Mouse (Mus musculus): Measurements from ENCODE around the gene Ptpn1. TPM values are rescaled to one million over a fixed set of nuclear protein-coding genes. Genes with fewer than 3 reads are reported as not detected.
A peak's percentile ranks its signal among the peaks of the same experiment; 100 is the strongest.

Ptpn1 gene
- polyA plus RNA-seq, 2 experiments, result 10.0 to 24.3 TPM

DNA sequence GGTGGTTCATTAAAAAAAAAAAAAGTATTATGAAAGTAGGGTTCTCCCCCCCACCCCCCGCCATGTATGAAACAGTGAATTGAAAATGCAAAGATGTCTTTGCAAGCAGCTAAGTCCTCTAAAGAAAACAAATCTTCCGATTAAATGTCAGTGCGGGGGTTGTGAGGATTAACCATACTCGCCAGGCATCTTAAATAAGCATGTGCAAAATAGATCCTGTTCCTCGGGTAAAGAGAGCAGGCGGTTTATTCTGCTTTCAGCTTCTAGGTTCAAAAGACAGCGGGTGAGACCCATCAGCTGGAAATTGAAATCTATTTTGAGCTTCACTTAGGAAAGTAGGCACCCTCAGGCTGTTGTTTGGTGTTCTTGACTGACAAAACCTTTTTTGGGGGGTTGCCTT is 1.5 kb downstream of the Ptpn1 start:
- Histone ChIP-seq H3K9me3 (ENCODE audit: control insufficient read depth, low read length) (no peaks in the 10 kb centered on the region), H3K9ac (replicated peaks) (peak overlapping the region; percentile 93), H3K4me2 (ENCODE audit: low read depth) (peak overlapping the region; percentile 94), H3K4me1 (replicated peaks; ENCODE audit: control insufficient read depth in 2 of 2, insufficient read depth in 2 of 2, low read length in 1 of 2) (peaks cover 8 to 16% of the 10 kb centered on the region in 2 experiments), H3K36me3 (replicated peaks; ENCODE audit: control insufficient read depth, insufficient read depth, low read depth) (no peaks in the 10 kb centered on the region), H3K27me3 (ENCODE audit: control insufficient read depth, insufficient read depth, low read length) (no peaks in the 10 kb centered on the region), H3K4me3 (ENCODE audit: insufficient read depth in 1 of 2, low read depth in 2 of 2, low read length in 2 of 2) (peak overlapping the region; percentile 76 to 94; a peak in 3 of 4 replicates), H3K27ac (no peak overlapping the region)
- ATAC-seq (ENCODE audit: insufficient read depth), result no peak
- TF ChIP-seq CTCF (IDR thresholded peaks at IDR 0.05; ENCODE audit: low read depth) (no peak), EP300 (IDR thresholded peaks at IDR 0.05; ENCODE audit: low read depth) (no peak)
- DNase-seq (ENCODE audit: low read depth in 3 of 3, low spot score in 3 of 3), result no peak
- WGBS (ENCODE audit: insufficient replicate concordance), result 55% methylated on average over 7 of the region's 7 CpGs

DNA sequence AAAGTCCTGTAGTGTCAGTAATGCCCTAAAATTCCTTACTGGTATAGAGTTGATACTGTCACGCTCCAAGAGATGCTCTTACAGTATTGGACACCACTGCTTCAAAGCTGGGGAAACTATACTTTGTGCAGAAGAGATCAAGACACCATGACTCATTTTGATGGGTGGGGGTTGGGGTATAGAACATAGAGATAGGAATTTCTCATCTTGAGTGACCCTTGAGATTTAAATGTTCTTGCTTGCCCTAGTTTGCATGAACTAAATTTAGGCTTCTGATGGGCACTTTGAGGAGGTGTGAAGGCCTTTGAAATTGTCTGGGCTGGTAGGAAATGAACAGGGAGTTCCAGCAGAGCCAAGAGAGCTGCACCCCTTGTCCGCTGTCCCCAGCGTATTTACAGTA is 4.1 kb downstream of the Ptpn1 start:
- no peak for ATAC-seq (ENCODE audit: insufficient read depth)
- no peak for DNase-seq (ENCODE audit: low read depth in 3 of 3, low spot score in 3 of 3)
- Histone ChIP-seq H3K9me3 (ENCODE audit: control insufficient read depth, low read length) (no peaks in the 10 kb centered on the region), H3K9ac (replicated peaks) (no peak overlapping the region), H3K4me3 (ENCODE audit: insufficient read depth in 1 of 2, low read depth in 2 of 2, low read length in 2 of 2) (no peak overlapping the region), H3K4me1 (replicated peaks; ENCODE audit: control insufficient read depth in 2 of 2, insufficient read depth in 2 of 2, low read length in 1 of 2) (peaks cover 8 to 25% of the 10 kb centered on the region in 2 experiments), H3K36me3 (replicated peaks; ENCODE audit: control insufficient read depth, insufficient read depth, low read depth) (no peaks in the 10 kb centered on the region), H3K4me2 (ENCODE audit: low read depth) (no peak overlapping the region), H3K27me3 (ENCODE audit: control insufficient read depth, insufficient read depth, low read length) (no peaks in the 10 kb centered on the region), H3K27ac (no peak overlapping the region)
- no peak for TF ChIP-seq EP300 (IDR thresholded peaks at IDR 0.05; ENCODE audit: low read depth)
- TF ChIP-seq CTCF (IDR thresholded peaks at IDR 0.05; ENCODE audit: low read depth), result no peak
- 79% methylated on average over 3 of the region's 3 CpGs for WGBS (ENCODE audit: insufficient replicate concordance)

DNA sequence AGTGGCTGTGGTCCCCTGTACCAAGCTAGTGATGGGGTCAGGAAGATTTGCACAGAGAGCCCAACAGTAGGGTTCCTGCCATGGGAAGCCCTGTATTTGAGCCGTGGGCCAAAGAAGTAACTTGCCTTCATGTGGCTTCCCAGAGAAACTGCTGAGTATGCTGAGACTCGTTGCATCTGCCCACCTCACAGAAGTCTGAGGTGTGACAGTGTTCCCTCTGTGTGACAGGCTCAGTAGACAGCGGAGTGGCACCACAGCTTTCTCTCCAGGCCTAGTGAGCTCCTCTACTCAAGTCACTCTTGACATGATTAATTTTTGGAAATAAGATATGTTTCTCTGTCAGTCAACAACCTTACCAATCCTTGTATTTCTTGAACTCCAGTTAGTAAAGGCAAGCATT is 6.9 kb downstream of the Ptpn1 start:
- H3K4me3 ChIP-seq (ENCODE audit: insufficient read depth in 1 of 2, low read depth in 2 of 2, low read length in 2 of 2), result no peak overlapping the region
- 66% methylated on average over 3 of the region's 3 CpGs for WGBS (ENCODE audit: insufficient replicate concordance)

DNA sequence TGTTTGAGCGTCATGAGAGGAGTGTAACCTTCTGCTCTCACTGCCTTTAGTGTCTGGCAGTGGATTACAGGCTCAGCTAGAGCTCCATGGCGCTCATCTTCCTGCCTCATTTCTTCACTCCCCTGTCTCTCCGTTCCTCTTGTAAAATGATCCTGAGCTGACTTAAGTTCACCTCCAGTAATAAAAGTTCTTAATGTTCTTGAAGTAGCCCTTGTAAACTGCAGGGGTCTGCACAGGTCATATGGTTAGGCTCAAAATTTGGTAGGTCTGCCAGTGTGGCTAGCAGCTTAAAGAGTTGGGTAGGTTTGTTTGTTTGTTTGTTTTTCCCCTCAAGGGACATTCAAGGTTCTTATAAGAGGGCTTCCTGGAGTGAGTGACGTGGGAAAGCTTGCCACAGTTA is 7.3 kb downstream of the Ptpn1 start:
- no peak for TF ChIP-seq CTCF (IDR thresholded peaks at IDR 0.05; ENCODE audit: low read depth)
- no peak for TF ChIP-seq EP300 (IDR thresholded peaks at IDR 0.05; ENCODE audit: low read depth)
- H3K4me1 ChIP-seq (replicated peaks; ENCODE audit: control insufficient read depth in 2 of 2, insufficient read depth in 2 of 2, low read length in 1 of 2), result peaks cover 0 to 38% of the 10 kb centered on the region in 2 experiments; a peak in 3 of 4 replicates
- no peak overlapping the region for H3K9ac ChIP-seq (replicated peaks)
- DNase-seq (ENCODE audit: low read depth in 3 of 3, low spot score in 3 of 3) (no peak), ATAC-seq (ENCODE audit: insufficient read depth) (no peak)
- H3K4me2 ChIP-seq (ENCODE audit: low read depth), result no peak overlapping the region
- H3K36me3 ChIP-seq (replicated peaks; ENCODE audit: control insufficient read depth, insufficient read depth, low read depth), result no peaks in the 10 kb centered on the region
- 63% methylated on average over 4 of the region's 4 CpGs for WGBS (ENCODE audit: insufficient replicate concordance)
- H3K27ac ChIP-seq, result no peak overlapping the region
- no peaks in the 10 kb centered on the region for H3K9me3 ChIP-seq (ENCODE audit: control insufficient read depth, low read length)
- H3K27me3 ChIP-seq (ENCODE audit: control insufficient read depth, insufficient read depth, low read length), result no peaks in the 10 kb centered on the region
- H3K4me3 ChIP-seq (ENCODE audit: insufficient read depth in 1 of 2, low read depth in 2 of 2, low read length in 2 of 2), result no peak overlapping the region

More for the DNA sequence above, 6.9 kb downstream of the Ptpn1 start:
- H3K27me3 ChIP-seq (ENCODE audit: control insufficient read depth, insufficient read depth, low read length), result no peaks in the 10 kb centered on the region
- TF ChIP-seq EP300 (IDR thresholded peaks at IDR 0.05; ENCODE audit: low read depth) (no peak), CTCF (IDR thresholded peaks at IDR 0.05; ENCODE audit: low read depth) (no peak)
- H3K27ac ChIP-seq, result no peak overlapping the region
- H3K9ac ChIP-seq (replicated peaks), result no peak overlapping the region
- peaks cover 0 to 36% of the 10 kb centered on the region in 2 experiments for H3K4me1 ChIP-seq (replicated peaks; ENCODE audit: control insufficient read depth in 2 of 2, insufficient read depth in 2 of 2, low read length in 1 of 2)
- H3K4me2 ChIP-seq (ENCODE audit: low read depth), result no peak overlapping the region
- no peaks in the 10 kb centered on the region for H3K36me3 ChIP-seq (replicated peaks; ENCODE audit: control insufficient read depth, insufficient read depth, low read depth)
- DNase-seq (ENCODE audit: low read depth in 3 of 3, low spot score in 3 of 3) (no peak), ATAC-seq (ENCODE audit: insufficient read depth) (no peak)
- H3K9me3 ChIP-seq (ENCODE audit: control insufficient read depth, low read length), result no peaks in the 10 kb centered on the region

DNA sequence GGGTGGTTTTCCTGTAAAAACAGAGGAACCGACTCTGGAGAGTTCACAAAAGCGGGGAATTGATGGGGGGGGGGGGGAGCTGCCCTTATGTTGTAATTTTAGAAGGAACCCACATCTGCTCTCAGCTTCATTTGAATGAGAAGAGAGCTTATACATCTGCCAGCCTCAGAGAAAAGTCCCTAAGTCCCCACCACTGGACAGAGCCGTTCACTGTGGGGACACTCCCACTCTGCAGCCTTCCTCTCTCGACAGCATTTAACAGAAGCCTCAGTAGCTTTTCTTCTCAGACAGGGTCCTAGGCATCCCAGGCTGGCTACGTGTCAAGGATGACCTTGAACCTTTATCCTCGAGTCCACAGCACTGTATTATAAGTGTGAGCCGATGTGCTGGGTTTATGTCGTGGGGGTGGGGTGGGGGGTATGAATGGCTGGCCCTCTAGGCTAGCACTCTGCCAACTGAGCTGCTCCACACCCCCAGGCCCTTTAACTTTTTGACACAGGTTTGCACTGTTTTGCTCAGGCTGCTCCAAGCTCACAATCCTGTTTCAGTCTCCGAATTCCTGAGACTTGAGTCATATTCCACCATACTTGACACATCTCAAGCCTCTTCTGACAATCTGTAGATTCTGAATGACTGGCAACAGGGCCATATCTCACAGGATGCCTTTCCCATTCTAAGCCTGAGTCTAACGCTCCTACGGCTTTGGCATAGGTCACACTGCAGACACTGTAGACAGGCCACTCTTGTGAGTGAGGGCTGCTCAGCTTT is 8.0 kb downstream of the Ptpn1 start:
- no peak overlapping the region for H3K4me2 ChIP-seq (ENCODE audit: low read depth)
- H3K9ac ChIP-seq (replicated peaks), result no peak overlapping the region
- H3K27ac ChIP-seq, result no peak overlapping the region
- H3K27me3 ChIP-seq (ENCODE audit: control insufficient read depth, insufficient read depth, low read length), result no peaks in the 10 kb centered on the region
- no peaks in the 10 kb centered on the region for H3K36me3 ChIP-seq (replicated peaks; ENCODE audit: control insufficient read depth, insufficient read depth, low read depth)
- H3K4me1 ChIP-seq (replicated peaks; ENCODE audit: control insufficient read depth in 2 of 2, insufficient read depth in 2 of 2, low read length in 1 of 2), result peaks cover 0 to 43% of the 10 kb centered on the region in 2 experiments; a peak in 3 of 4 replicates
- DNase-seq (ENCODE audit: low read depth in 3 of 3, low spot score in 3 of 3) (no peak), ATAC-seq (ENCODE audit: insufficient read depth) (no peak)
- WGBS (ENCODE audit: insufficient replicate concordance), result 63% methylated on average over 11 of the region's 11 CpGs
- TF ChIP-seq EP300 (IDR thresholded peaks at IDR 0.05; ENCODE audit: low read depth) (no peak), CTCF (IDR thresholded peaks at IDR 0.05; ENCODE audit: low read depth) (no peak)
- H3K4me3 ChIP-seq (ENCODE audit: insufficient read depth in 1 of 2, low read depth in 2 of 2, low read length in 2 of 2), result no peak overlapping the region
- no peaks in the 10 kb centered on the region for H3K9me3 ChIP-seq (ENCODE audit: control insufficient read depth, low read length)

All from liver, embryonic 14.5 days (tissue).